Mouse (Mus musculus): ENCODE data around the gene 6030408B16Rik.

DNA sequence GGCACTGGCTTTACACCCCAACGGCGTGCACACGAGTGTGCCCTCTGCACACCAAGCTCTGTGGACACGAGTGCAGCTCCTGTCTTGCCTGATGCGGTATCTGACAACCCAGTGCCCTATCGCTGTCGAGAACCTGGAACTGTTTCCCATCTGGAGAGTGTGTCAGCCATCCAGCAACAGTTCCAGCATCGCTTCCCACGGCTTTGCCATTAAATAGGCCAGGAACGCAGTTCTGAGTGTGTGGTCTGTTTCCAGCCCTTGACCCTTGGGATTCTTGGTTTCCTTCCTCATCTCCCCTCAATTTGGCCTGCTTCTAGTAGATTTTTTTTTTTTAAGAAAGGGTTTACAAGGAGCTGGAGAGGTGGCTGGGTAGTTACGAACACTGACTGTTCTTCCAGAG, 3.1 kb downstream of the 6030408B16Rik start:
- TF ChIP-seq CTCF (IDR thresholded peaks at IDR 0.05; ENCODE audit: control insufficient read depth, insufficient read depth, insufficient read length) (no peak), MYOD1 (IDR thresholded peaks at IDR 0.05; ENCODE audit: control insufficient read depth, insufficient read length, low read depth) (no peak)

Measured in C2C12 (cell line).